Mouse (Mus musculus) colon, adult 2 months (tissue): ENCODE data around the gene Fgf16. TPM values are rescaled to one million over a fixed set of nuclear protein-coding genes. Genes with fewer than 3 reads are reported as not detected.

Experiments
- polyA plus RNA-seq: library from polyadenylated mRNA; depleted of rRNA; stranded (reverse); fragments of >200 nt; gene quantifications from 2 replicates; pipeline ENCODE4 v1.2.3, GENCODE M21; 2012; rRNA removed

Fgf16 gene
- 0.06 and 0.26 TPM in 2 replicates for polyA plus RNA-seq

DNA sequence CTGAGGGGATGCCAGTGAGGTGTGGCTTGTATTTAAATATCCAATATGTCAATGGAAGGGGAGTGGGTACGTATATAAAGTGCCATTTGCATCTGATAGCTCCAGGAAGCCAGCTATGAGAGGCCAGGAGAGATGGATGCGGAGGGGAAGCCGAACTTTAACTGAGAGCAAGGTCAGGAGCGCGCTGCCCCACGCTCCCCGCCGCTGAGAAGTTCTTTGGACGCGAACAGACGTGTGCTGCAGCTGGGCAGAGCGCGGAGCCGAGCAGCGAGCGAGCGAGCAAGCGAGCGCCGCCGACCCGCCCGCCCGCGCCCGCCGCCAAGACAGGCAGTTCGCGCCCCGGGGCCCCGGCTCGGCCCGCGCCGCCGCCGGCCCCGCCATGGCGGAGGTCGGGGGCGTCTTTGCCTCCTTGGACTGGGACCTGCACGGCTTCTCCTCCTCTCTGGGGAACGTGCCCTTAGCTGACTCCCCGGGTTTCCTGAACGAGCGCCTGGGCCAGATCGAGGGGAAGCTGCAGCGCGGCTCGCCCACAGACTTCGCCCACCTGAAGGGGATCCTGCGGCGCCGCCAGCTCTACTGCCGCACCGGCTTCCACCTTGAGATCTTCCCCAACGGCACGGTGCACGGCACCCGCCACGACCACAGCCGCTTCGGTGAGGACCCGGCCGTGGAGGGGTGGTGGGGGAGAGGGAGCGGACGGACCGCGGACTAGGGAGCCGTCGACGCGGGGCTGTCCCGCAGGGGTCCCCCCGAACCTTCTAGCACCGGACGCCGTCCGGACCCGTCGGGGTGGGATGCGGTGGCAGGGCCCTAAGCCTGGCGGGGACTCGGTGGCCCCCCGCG lies at the start of gene Fgf16:
Gene Fgf16, plus strand, starts transcription at position 118 of the 843 bp plus-strand sequence.

Other genes starting within 250 kb of the Fgf16 start
- 24.1 and 30.4 TPM in 2 replicates for gene Atrx, start 165.1 kb downstream of the Fgf16 start, polyA plus RNA-seq
- 3.2 and 3.3 TPM in 2 replicates for gene Magt1, start 247.6 kb downstream of the Fgf16 start, polyA plus RNA-seq